Mouse (Mus musculus): Measurements from ENCODE around the gene Cep57. TPM values are rescaled to one million over a fixed set of nuclear protein-coding genes. Genes with fewer than 3 reads are reported as not detected.
A peak's percentile ranks its signal among the peaks of the same experiment; 100 is the strongest.

Gene Cep57
- polyA plus RNA-seq, 1 experiment from 2014 or later, result 66.1 TPM

- DNase-seq (ENCODE audit: low spot score) (peak; percentile 56), ATAC-seq (ENCODE audit: low FRiP score) (peak; percentile 49; the same call in 1 of the 2 replicates)
- no peak overlapping the region for H3K9ac ChIP-seq (ENCODE audit: low read depth, low read length)
- no peak overlapping the region for H3K4me3 ChIP-seq (ENCODE audit: low read depth, low read length)
- H3K27me3 ChIP-seq (ENCODE audit: control insufficient read depth, insufficient read depth, low read length), result no peaks in the 10 kb centered on the region
- H3K9me3 ChIP-seq (ENCODE audit: control insufficient read depth, low read length), result no peaks in the 10 kb centered on the region
- no peak overlapping the region for H3K4me2 ChIP-seq (replicated peaks; ENCODE audit: low read depth, low read length)
- WGBS, result 86% methylated on average over 10 of the region's 10 CpGs
- H3K27ac ChIP-seq (ENCODE audit: low read depth, low read length), result no peak overlapping the region
- H3K4me1 ChIP-seq (replicated peaks; ENCODE audit: control insufficient read depth, insufficient read depth, low read length), result no peaks in the 10 kb centered on the region
- H3K36me3 ChIP-seq (ENCODE audit: control insufficient read depth, insufficient read depth, low read length), result no peaks in the 10 kb centered on the region
These were observed 21.9 kb upstream of the Cep57 start for GRCm38 (mm10) chr9:13848481-13849480.

- no peaks in the 10 kb centered on the region for H3K4me1 ChIP-seq (replicated peaks; ENCODE audit: control insufficient read depth, insufficient read depth, low read length)
- 0 out of 2 replicates have a peak, but pooled peaks cover 2% of the 10 kb centered on the region for H3K36me3 ChIP-seq (ENCODE audit: control insufficient read depth, insufficient read depth, low read length)
- 93% methylated on average over 3 of the region's 3 CpGs for WGBS
- no peak overlapping the region for H3K9ac ChIP-seq (ENCODE audit: low read depth, low read length)
- no peaks in the 10 kb centered on the region for H3K27me3 ChIP-seq (ENCODE audit: control insufficient read depth, insufficient read depth, low read length)
- H3K27ac ChIP-seq (ENCODE audit: low read depth, low read length), result no peak overlapping the region
- DNase-seq (ENCODE audit: low spot score) (no peak), ATAC-seq (ENCODE audit: low FRiP score) (no peak)
- H3K4me3 ChIP-seq (ENCODE audit: low read depth, low read length), result no peak overlapping the region
- H3K4me2 ChIP-seq (replicated peaks; ENCODE audit: low read depth, low read length), result no peak overlapping the region
- H3K9me3 ChIP-seq (ENCODE audit: control insufficient read depth, low read length), result no peaks in the 10 kb centered on the region
These were observed 20.7 kb upstream of the Cep57 start for GRCm38 (mm10) chr9:13847591-13847990.

- no peak overlapping the region for H3K9ac ChIP-seq (ENCODE audit: low read depth, low read length)
- DNase-seq (ENCODE audit: low spot score) (no peak), ATAC-seq (ENCODE audit: low FRiP score) (no peak)
- no peak overlapping the region for H3K4me3 ChIP-seq (ENCODE audit: low read depth, low read length)
- H3K27me3 ChIP-seq (ENCODE audit: control insufficient read depth, insufficient read depth, low read length), result no peaks in the 10 kb centered on the region
- no peak overlapping the region for H3K4me2 ChIP-seq (replicated peaks; ENCODE audit: low read depth, low read length)
- no peaks in the 10 kb centered on the region for H3K9me3 ChIP-seq (ENCODE audit: control insufficient read depth, low read length)
- H3K4me1 ChIP-seq (replicated peaks; ENCODE audit: control insufficient read depth, insufficient read depth, low read length), result no peaks in the 10 kb centered on the region
- peaks cover 19% of the 10 kb centered on the region for H3K36me3 ChIP-seq (ENCODE audit: control insufficient read depth, insufficient read depth, low read length)
- WGBS, result 89% methylated on average over 2 of the region's 2 CpGs
- no peak overlapping the region for H3K27ac ChIP-seq (ENCODE audit: low read depth, low read length)
These were observed 9.8 kb upstream of the Cep57 start for GRCm38 (mm10) chr9:13836726-13837125.

- Histone ChIP-seq H3K4me3 (ENCODE audit: low read depth, low read length) (no peak overlapping the region), H3K9ac (ENCODE audit: low read depth, low read length) (no peak overlapping the region), H3K27ac (ENCODE audit: low read depth, low read length) (no peak overlapping the region), H3K4me2 (replicated peaks; ENCODE audit: low read depth, low read length) (no peak overlapping the region), H3K36me3 (ENCODE audit: control insufficient read depth, insufficient read depth, low read length) (peaks cover 13% of the 10 kb centered on the region; the same call in 1 of the 2 replicates), H3K27me3 (ENCODE audit: control insufficient read depth, insufficient read depth, low read length) (no peaks in the 10 kb centered on the region), H3K9me3 (ENCODE audit: control insufficient read depth, low read length) (no peaks in the 10 kb centered on the region), H3K4me1 (replicated peaks; ENCODE audit: control insufficient read depth, insufficient read depth, low read length) (no peaks in the 10 kb centered on the region)
- no peak for ATAC-seq (ENCODE audit: low FRiP score)
- no peak for DNase-seq (ENCODE audit: low spot score)
- WGBS, result 92% methylated on average over 3 of the region's 3 CpGs
These were observed 8.3 kb upstream of the Cep57 start for GRCm38 (mm10) chr9:13835256-13835655.

GRCm38 (mm10) chr9:13828087-13828441 is 1.2 kb upstream of the Cep57 start:
- ATAC-seq (ENCODE audit: low FRiP score) (peak; percentile 36), DNase-seq (ENCODE audit: low spot score) (no peak)
- peak overlapping the region; percentile 85 for H3K4me3 ChIP-seq (ENCODE audit: low read depth, low read length)
- peak overlapping the region; percentile 68 for H3K4me2 ChIP-seq (replicated peaks; ENCODE audit: low read depth, low read length)
- H3K27me3 ChIP-seq (ENCODE audit: control insufficient read depth, insufficient read depth, low read length), result no peaks in the 10 kb centered on the region
- H3K27ac ChIP-seq (ENCODE audit: low read depth, low read length), result peak overlapping the region; percentile 97
- peak overlapping the region; percentile 93 for H3K9ac ChIP-seq (ENCODE audit: low read depth, low read length)
- no peaks in the 10 kb centered on the region for H3K9me3 ChIP-seq (ENCODE audit: control insufficient read depth, low read length)
- no peaks in the 10 kb centered on the region; the same call in 1 of the 2 replicates for H3K4me1 ChIP-seq (replicated peaks; ENCODE audit: control insufficient read depth, insufficient read depth, low read length)
- H3K36me3 ChIP-seq (ENCODE audit: control insufficient read depth, insufficient read depth, low read length), result 0 out of 2 replicates have a peak, but pooled peaks cover 4% of the 10 kb centered on the region
- under 1% methylated on average over 23 of the region's 23 CpGs for WGBS

- H3K4me1 ChIP-seq (replicated peaks; ENCODE audit: control insufficient read depth, insufficient read depth, low read length), result no peaks in the 10 kb centered on the region; the same call in 1 of the 2 replicates
- peak within 1 kb of the TSS; percentile 97 for H3K27ac ChIP-seq (ENCODE audit: low read depth, low read length)
- H3K9ac ChIP-seq (ENCODE audit: low read depth, low read length), result peak within 1 kb of the TSS; percentile 93
- peak within 1 kb of the TSS; percentile 85 for H3K4me3 ChIP-seq (ENCODE audit: low read depth, low read length)
- DNase-seq (ENCODE audit: low spot score), result peak; percentile 99
- ATAC-seq (ENCODE audit: low FRiP score), result peak; percentile 97
- H3K4me2 ChIP-seq (replicated peaks; ENCODE audit: low read depth, low read length), result peak within 1 kb of the TSS; percentile 68
- no peaks in the 10 kb centered on the region for H3K27me3 ChIP-seq (ENCODE audit: control insufficient read depth, insufficient read depth, low read length)
- no peaks in the 10 kb centered on the region for H3K9me3 ChIP-seq (ENCODE audit: control insufficient read depth, low read length)
- under 1% methylated on average over 67 of the region's 67 CpGs for WGBS
- H3K36me3 ChIP-seq (ENCODE audit: control insufficient read depth, insufficient read depth, low read length), result no peaks in the 10 kb centered on the region
These were observed 639 bp upstream of the Cep57 start, which contains the start of gene Fam76b for GRCm38 (mm10) chr9:13827406-13828086. Fam76b (plus strand) TSS chr9:13827716.

- Histone ChIP-seq H3K9ac (ENCODE audit: low read depth, low read length) (peak overlapping the region; percentile 91), H3K27ac (ENCODE audit: low read depth, low read length) (peak overlapping the region; percentile 97), H3K4me3 (ENCODE audit: low read depth, low read length) (peak overlapping the region; percentile 85), H3K4me2 (replicated peaks; ENCODE audit: low read depth, low read length) (peak overlapping the region; percentile 47), H3K4me1 (replicated peaks; ENCODE audit: control insufficient read depth, insufficient read depth, low read length) (no peaks in the 10 kb centered on the region; the same call in 1 of the 2 replicates), H3K36me3 (ENCODE audit: control insufficient read depth, insufficient read depth, low read length) (no peaks in the 10 kb centered on the region), H3K27me3 (ENCODE audit: control insufficient read depth, insufficient read depth, low read length) (no peaks in the 10 kb centered on the region), H3K9me3 (ENCODE audit: control insufficient read depth, low read length) (no peaks in the 10 kb centered on the region)
- DNase-seq (ENCODE audit: low spot score), result peak; percentile 77
- WGBS, result under 1% methylated on average over 31 of the region's 31 CpGs
- ATAC-seq (ENCODE audit: low FRiP score), result peak; percentile 18
These were observed 509 bp downstream of the Cep57 start for GRCm38 (mm10) chr9:13826391-13826805.

GRCm38 (mm10) chr9:13825896-13826295 is 1.0 kb downstream of the Cep57 start:
- ATAC-seq (ENCODE audit: low FRiP score) (no peak), DNase-seq (ENCODE audit: low spot score) (no peak)
- H3K27me3 ChIP-seq (ENCODE audit: control insufficient read depth, insufficient read depth, low read length), result no peaks in the 10 kb centered on the region
- H3K36me3 ChIP-seq (ENCODE audit: control insufficient read depth, insufficient read depth, low read length), result no peaks in the 10 kb centered on the region
- H3K27ac ChIP-seq (ENCODE audit: low read depth, low read length), result peak overlapping the region; percentile 97
- H3K9me3 ChIP-seq (ENCODE audit: control insufficient read depth, low read length), result no peaks in the 10 kb centered on the region
- peak overlapping the region; percentile 47 for H3K4me2 ChIP-seq (replicated peaks; ENCODE audit: low read depth, low read length)
- WGBS, result 10% methylated on average over 8 of the region's 8 CpGs
- peak overlapping the region; percentile 85 for H3K4me3 ChIP-seq (ENCODE audit: low read depth, low read length)
- no peaks in the 10 kb centered on the region; the same call in 1 of the 2 replicates for H3K4me1 ChIP-seq (replicated peaks; ENCODE audit: control insufficient read depth, insufficient read depth, low read length)
- peak overlapping the region; percentile 91 for H3K9ac ChIP-seq (ENCODE audit: low read depth, low read length)
